Mouse (Mus musculus): ENCODE results near the gene Elmo1. TPM values are rescaled to one million over a fixed set of nuclear protein-coding genes. Genes with fewer than 3 reads are reported as not detected.

Gene Elmo1
- total and polyA plus RNA-seq, 2 experiments, result 1.2 to 6.7 TPM

- H3K36me3 ChIP-seq (ENCODE audit: control insufficient read depth, insufficient read depth, low read length), result no peaks in the 10 kb centered on the region
- no peak overlapping the region for H3K4me3 ChIP-seq (ENCODE audit: insufficient read depth, low read depth, low read length)
- TF ChIP-seq POLR2A (IDR thresholded peaks at IDR 0.05; ENCODE audit: extremely low read depth, insufficient read depth, low read length) (no peak), CTCF (IDR thresholded peaks at IDR 0.05; ENCODE audit: low read depth, low read length) (no peak)
- H3K9ac ChIP-seq (ENCODE audit: low read depth, low read length), result no peak overlapping the region
- H3K27ac ChIP-seq (replicated peaks; ENCODE audit: insufficient read depth, low read depth, low read length), result no peak overlapping the region
- H3K27me3 ChIP-seq (ENCODE audit: control insufficient read depth, insufficient read depth, low read length), result no peaks in the 10 kb centered on the region
- DNase-seq (ENCODE audit: extremely low read depth, low read depth, low spot score), result no peak
- 0 out of 2 replicates have a peak, but pooled peaks cover 3% of the 10 kb centered on the region for H3K4me1 ChIP-seq (ENCODE audit: control insufficient read depth, insufficient read depth, low read length)
- no peaks in the 10 kb centered on the region for H3K79me2 ChIP-seq (ENCODE audit: control insufficient read depth, insufficient read depth, low read length)
Observed at GRCm38 (mm10) chr13:20136753-20137152, 46.4 kb downstream of the Elmo1 start.

GRCm38 (mm10) chr13:20138466-20138865 is 48.1 kb downstream of the Elmo1 start:
- no peak for DNase-seq (ENCODE audit: extremely low read depth, low read depth, low spot score)
- TF ChIP-seq POLR2A (IDR thresholded peaks at IDR 0.05; ENCODE audit: extremely low read depth, insufficient read depth, low read length) (no peak), CTCF (IDR thresholded peaks at IDR 0.05; ENCODE audit: low read depth, low read length) (no peak)
- H3K36me3 ChIP-seq (ENCODE audit: control insufficient read depth, insufficient read depth, low read length), result no peaks in the 10 kb centered on the region

GRCm38 (mm10) chr13:20139060-20139459 is 48.7 kb downstream of the Elmo1 start:
- WGBS, result 81% methylated on average over 6 of the region's 6 CpGs
- no peak overlapping the region for H3K27ac ChIP-seq (replicated peaks; ENCODE audit: insufficient read depth, low read depth, low read length)

More at GRCm38 (mm10) chr13:20138466-20138865, 48.1 kb downstream of the Elmo1 start:
- H3K4me3 ChIP-seq (ENCODE audit: insufficient read depth, low read depth, low read length), result no peak overlapping the region
- 83% methylated on average over 3 of the region's 3 CpGs for WGBS
- no peaks in the 10 kb centered on the region for H3K79me2 ChIP-seq (ENCODE audit: control insufficient read depth, insufficient read depth, low read length)
- H3K4me1 ChIP-seq (ENCODE audit: control insufficient read depth, insufficient read depth, low read length), result no peaks in the 10 kb centered on the region
- H3K27ac ChIP-seq (replicated peaks; ENCODE audit: insufficient read depth, low read depth, low read length), result no peak overlapping the region
- H3K27me3 ChIP-seq (ENCODE audit: control insufficient read depth, insufficient read depth, low read length), result no peaks in the 10 kb centered on the region
- H3K9ac ChIP-seq (ENCODE audit: low read depth, low read length), result no peak overlapping the region

DNA sequence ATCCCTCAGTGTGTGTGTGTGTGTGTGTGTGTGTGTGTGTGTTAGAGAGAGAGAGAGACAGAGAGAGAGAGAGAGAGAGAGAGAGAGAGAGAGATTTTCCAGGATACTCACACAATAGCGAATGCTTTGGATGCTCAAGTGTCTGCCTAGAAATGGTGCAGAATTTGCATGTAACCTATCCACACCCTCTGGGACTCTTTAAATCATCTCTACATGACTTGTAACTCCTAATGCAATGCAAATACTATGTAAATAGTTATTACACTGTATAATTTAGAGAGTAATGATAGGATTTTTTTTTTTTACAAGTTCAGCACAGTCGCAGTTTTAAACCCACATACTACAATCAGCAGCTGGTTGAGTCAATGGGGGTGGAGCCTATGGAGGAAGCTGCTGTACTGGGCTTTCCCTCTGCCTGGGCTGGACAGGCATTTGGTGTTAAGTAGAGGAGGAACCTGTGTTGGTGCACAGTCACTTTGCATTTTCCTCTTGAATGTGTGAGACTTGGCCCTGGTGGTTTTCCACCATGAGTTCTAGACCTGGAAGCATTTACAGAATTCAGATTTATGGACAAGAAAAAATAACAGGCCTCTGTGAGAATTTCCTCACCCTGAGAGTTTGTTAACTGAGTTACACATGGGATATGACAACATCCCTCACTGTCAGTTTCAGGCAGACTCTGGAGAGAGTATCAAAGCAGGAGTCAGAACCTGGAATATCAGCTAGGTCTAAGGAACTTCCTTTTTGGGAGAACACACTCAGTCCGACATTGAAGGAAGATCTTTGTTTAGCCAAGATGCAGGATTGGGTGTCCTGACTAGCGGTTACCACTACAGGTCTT is 49.6 kb downstream of the Elmo1 start:
- H3K27ac ChIP-seq (replicated peaks; ENCODE audit: insufficient read depth, low read depth, low read length), result no peak overlapping the region
- no peaks in the 10 kb centered on the region for H3K36me3 ChIP-seq (ENCODE audit: control insufficient read depth, insufficient read depth, low read length)
- no peak overlapping the region for H3K9ac ChIP-seq (ENCODE audit: low read depth, low read length)
- WGBS, result 93% methylated on average over 4 of the region's 4 CpGs
- H3K79me2 ChIP-seq (ENCODE audit: control insufficient read depth, insufficient read depth, low read length), result no peaks in the 10 kb centered on the region
- no peak overlapping the region for H3K4me3 ChIP-seq (ENCODE audit: insufficient read depth, low read depth, low read length)
- no peaks in the 10 kb centered on the region for H3K27me3 ChIP-seq (ENCODE audit: control insufficient read depth, insufficient read depth, low read length)
- H3K4me1 ChIP-seq (ENCODE audit: control insufficient read depth, insufficient read depth, low read length), result no peaks in the 10 kb centered on the region
- TF ChIP-seq CTCF (IDR thresholded peaks at IDR 0.05; ENCODE audit: low read depth, low read length) (no peak), POLR2A (IDR thresholded peaks at IDR 0.05; ENCODE audit: extremely low read depth, insufficient read depth, low read length) (no peak)
- DNase-seq (ENCODE audit: extremely low read depth, low read depth, low spot score), result no peak

More at GRCm38 (mm10) chr13:20139060-20139459, 48.7 kb downstream of the Elmo1 start:
- DNase-seq (ENCODE audit: extremely low read depth, low read depth, low spot score), result no peak
- Histone ChIP-seq H3K79me2 (ENCODE audit: control insufficient read depth, insufficient read depth, low read length) (no peaks in the 10 kb centered on the region), H3K9ac (ENCODE audit: low read depth, low read length) (no peak overlapping the region), H3K27me3 (ENCODE audit: control insufficient read depth, insufficient read depth, low read length) (no peaks in the 10 kb centered on the region), H3K36me3 (ENCODE audit: control insufficient read depth, insufficient read depth, low read length) (no peaks in the 10 kb centered on the region), H3K4me3 (ENCODE audit: insufficient read depth, low read depth, low read length) (no peak overlapping the region), H3K4me1 (ENCODE audit: control insufficient read depth, insufficient read depth, low read length) (no peaks in the 10 kb centered on the region)
- TF ChIP-seq CTCF (IDR thresholded peaks at IDR 0.05; ENCODE audit: low read depth, low read length) (no peak), POLR2A (IDR thresholded peaks at IDR 0.05; ENCODE audit: extremely low read depth, insufficient read depth, low read length) (no peak)

DNA sequence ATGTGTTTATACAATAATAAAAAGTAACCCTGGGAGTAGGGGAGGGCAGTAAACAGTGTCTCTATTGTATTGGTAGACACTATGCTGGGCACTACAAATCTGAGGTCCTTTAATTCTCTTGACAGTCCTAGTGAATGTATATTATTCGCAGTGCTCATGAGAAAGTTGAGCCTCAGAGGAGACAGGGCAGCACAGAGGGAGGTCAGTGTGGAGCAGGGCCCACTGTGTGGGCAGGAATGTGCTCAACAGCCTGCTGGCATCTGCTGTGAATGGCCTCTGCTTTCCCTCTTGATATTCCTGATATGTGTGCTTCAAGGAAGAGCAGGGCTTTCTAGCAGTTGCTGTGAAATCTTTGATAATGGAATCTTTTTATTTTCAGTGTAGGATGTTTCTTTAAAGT is 52.2 kb downstream of the Elmo1 start:
- WGBS, result 73% methylated on average over 1 of the region's 1 CpGs
- Histone ChIP-seq H3K27ac (replicated peaks; ENCODE audit: insufficient read depth, low read depth, low read length) (no peak overlapping the region), H3K79me2 (ENCODE audit: control insufficient read depth, insufficient read depth, low read length) (no peaks in the 10 kb centered on the region), H3K9ac (ENCODE audit: low read depth, low read length) (no peak overlapping the region), H3K4me1 (ENCODE audit: control insufficient read depth, insufficient read depth, low read length) (peaks cover 4% of the 10 kb centered on the region; the same call in 1 of the 2 replicates), H3K4me3 (ENCODE audit: insufficient read depth, low read depth, low read length) (no peak overlapping the region), H3K36me3 (ENCODE audit: control insufficient read depth, insufficient read depth, low read length) (no peaks in the 10 kb centered on the region), H3K27me3 (ENCODE audit: control insufficient read depth, insufficient read depth, low read length) (no peaks in the 10 kb centered on the region)
- TF ChIP-seq POLR2A (IDR thresholded peaks at IDR 0.05; ENCODE audit: extremely low read depth, insufficient read depth, low read length) (no peak), CTCF (IDR thresholded peaks at IDR 0.05; ENCODE audit: low read depth, low read length) (no peak)
- DNase-seq (ENCODE audit: extremely low read depth, low read depth, low spot score), result no peak

- Histone ChIP-seq H3K4me3 (ENCODE audit: insufficient read depth, low read depth, low read length) (no peak overlapping the region), H3K27ac (replicated peaks; ENCODE audit: insufficient read depth, low read depth, low read length) (no peak overlapping the region), H3K4me1 (ENCODE audit: control insufficient read depth, insufficient read depth, low read length) (peaks cover 4% of the 10 kb centered on the region; the same call in 1 of the 2 replicates), H3K79me2 (ENCODE audit: control insufficient read depth, insufficient read depth, low read length) (no peaks in the 10 kb centered on the region), H3K36me3 (ENCODE audit: control insufficient read depth, insufficient read depth, low read length) (no peaks in the 10 kb centered on the region), H3K27me3 (ENCODE audit: control insufficient read depth, insufficient read depth, low read length) (no peaks in the 10 kb centered on the region), H3K9ac (ENCODE audit: low read depth, low read length) (no peak overlapping the region)
- DNase-seq (ENCODE audit: extremely low read depth, low read depth, low spot score), result no peak
- WGBS, result 90% methylated on average over 4 of the region's 4 CpGs
- TF ChIP-seq POLR2A (IDR thresholded peaks at IDR 0.05; ENCODE audit: extremely low read depth, insufficient read depth, low read length) (no peak), CTCF (IDR thresholded peaks at IDR 0.05; ENCODE audit: low read depth, low read length) (no peak)
Observed at GRCm38 (mm10) chr13:20146848-20147247, 56.5 kb downstream of the Elmo1 start.

Data from liver, adult 2 months (tissue).